Mouse (Mus musculus) olfactory bulb, adult 2 months (tissue): Measurements from ENCODE around the gene Cep135. TPM values are rescaled to one million over a fixed set of nuclear protein-coding genes. Genes with fewer than 3 reads are reported as not detected.
A peak's percentile ranks its signal among the peaks of the same experiment; 100 is the strongest.

Source experiments
- H3K27ac ChIP-seq: fragments of 200-500 bp; 2 replicates; pipeline ENCODE4 v1.5.1; 2012; ENCODE audit warnings: low read depth, low read length; ENCODE audit not compliant: insufficient read depth
- H3K4me1 ChIP-seq: fragments of 200-500 bp; 2 replicates; pipeline ENCODE4 v1.6.1; 2012; ENCODE audit warnings: low read length; ENCODE audit not compliant: control insufficient read depth, insufficient read depth
- H3K4me3 ChIP-seq: fragments of 200-500 bp; 2 replicates; pipeline ENCODE4 v1.5.1; 2012; ENCODE audit warnings: mild to moderate bottlenecking, low read depth, low read length, moderate library complexity; ENCODE audit not compliant: insufficient read depth
- CTCF ChIP-seq: fragments of 200-500 bp; IDR thresholded peaks from 2 replicates; pipeline ENCODE4 v1.5.1; 2012; ENCODE audit warnings: low read depth, mild to moderate bottlenecking, low read length, moderate library complexity; ENCODE audit not compliant: insufficient read depth
- POLR2A ChIP-seq: fragments of 200-500 bp; IDR thresholded peaks from 2 replicates; pipeline ENCODE4 v1.6.1; 2012; ENCODE audit warnings: mild to moderate bottlenecking, low read depth, low read length, moderate library complexity; ENCODE audit not compliant: insufficient read depth
- WGBS: fragments of 180-500 bp; shearing (Covaris S2); methylation state at CpG from one replicate; pipeline ENCODE4 v1.1.7; 2018; 5-methylcytosine and 5-hydroxymethylcytosine counted together
- polyA plus RNA-seq: library from polyadenylated mRNA; stranded (reverse); fragments of >200 nt; gene quantifications from 2 replicates; pipeline ENCODE4 v1.2.4, GENCODE M21; 2012; ENCODE audit warnings: low replicate concordance; ENCODE audit not compliant: missing spikeins, insufficient read depth, insufficient read length

Gene Cep135
- polyA plus RNA-seq, 1 experiment, result not detected

GRCm38 (mm10) chr5:76657245-76658083, 69.0 kb downstream of the Cep135 start:
- TF ChIP-seq POLR2A, result peak; percentile 64; the same call in 1 of the 2 replicates
- peak; percentile 55; the same call in 1 of the 2 replicates for TF ChIP-seq CTCF
- H3K4me1 ChIP-seq, result peaks cover 3% of the 10 kb centered on the region; the same call in 1 of the 2 replicates
- WGBS, result under 1% methylated on average over 80 of the region's 80 CpGs
- H3K4me3 ChIP-seq, result peak overlapping the region; percentile 100
- peak overlapping the region; percentile 88 for H3K27ac ChIP-seq

GRCm38 (mm10) chr5:76658084-76658934, 69.8 kb downstream of the Cep135 start:
- TF ChIP-seq POLR2A, result no peak
- peak overlapping the region; percentile 100 for H3K4me3 ChIP-seq
- H3K27ac ChIP-seq, result peak overlapping the region; percentile 88
- peaks cover 3% of the 10 kb centered on the region; the same call in 1 of the 2 replicates for H3K4me1 ChIP-seq
- WGBS, result 2% methylated on average over 38 of the region's 38 CpGs

GRCm38 (mm10) chr5:76659958-76660635, 71.6 kb downstream of the Cep135 start:
- WGBS, result 51% methylated on average over 8 of the region's 8 CpGs
- Histone ChIP-seq H3K27ac (no peak overlapping the region), H3K4me1 (peaks cover 6% of the 10 kb centered on the region; the same call in 1 of the 2 replicates), H3K4me3 (no peak overlapping the region)
- TF ChIP-seq POLR2A (no peak), CTCF (no peak)

- Histone ChIP-seq H3K4me3 (no peak overlapping the region), H3K4me1 (peaks cover 7% of the 10 kb centered on the region; the same call in 1 of the 2 replicates), H3K27ac (no peak overlapping the region)
- 91% methylated on average over 4 of the region's 4 CpGs for WGBS
- no peak for TF ChIP-seq CTCF
- TF ChIP-seq POLR2A, result no peak
These were observed 72.8 kb downstream of the Cep135 start for GRCm38 (mm10) chr5:76661310-76661709.

- 78% methylated on average over 7 of the region's 7 CpGs for WGBS
- Histone ChIP-seq H3K4me3 (no peak overlapping the region), H3K4me1 (peaks cover 9% of the 10 kb centered on the region; the same call in 1 of the 2 replicates), H3K27ac (no peak overlapping the region)
- no peak for TF ChIP-seq POLR2A
- no peak for TF ChIP-seq CTCF
These were observed 76.4 kb downstream of the Cep135 start for GRCm38 (mm10) chr5:76664936-76665335.

- H3K27ac ChIP-seq, result no peak overlapping the region
- H3K4me3 ChIP-seq, result no peak overlapping the region
- peaks cover 9% of the 10 kb centered on the region; the same call in 1 of the 2 replicates for H3K4me1 ChIP-seq
- WGBS, result 28% methylated on average over 7 of the region's 7 CpGs
- TF ChIP-seq POLR2A (no peak), CTCF (no peak)
These were observed 76.9 kb downstream of the Cep135 start for GRCm38 (mm10) chr5:76665421-76665820.

- H3K4me3 ChIP-seq, result no peak overlapping the region
- no peak overlapping the region for H3K27ac ChIP-seq
- TF ChIP-seq CTCF (no peak), POLR2A (no peak)
- peaks cover 9% of the 10 kb centered on the region; the same call in 1 of the 2 replicates for H3K4me1 ChIP-seq
- WGBS, result 91% methylated on average over 6 of the region's 6 CpGs
These were observed 77.7 kb downstream of the Cep135 start for GRCm38 (mm10) chr5:76666026-76666756.

- no peak for TF ChIP-seq POLR2A
- TF ChIP-seq CTCF, result no peak
- Histone ChIP-seq H3K4me1 (peaks cover 9% of the 10 kb centered on the region; the same call in 1 of the 2 replicates), H3K4me3 (no peak overlapping the region), H3K27ac (no peak overlapping the region)
- 55% methylated on average over 5 of the region's 5 CpGs for WGBS
These were observed 79.6 kb downstream of the Cep135 start for GRCm38 (mm10) chr5:76668118-76668517.
